Mouse (Mus musculus) E14TG2a.4 (cell line): ENCODE data around the gene Shisa4.

Source experiments
- CTCF ChIP-seq: conservative IDR thresholded peaks from 2 replicates; pipeline ENCODE4 v1.5.1; 2014; ENCODE audit warnings: low read length
- NANOG ChIP-seq: IDR thresholded peaks from 2 replicates; pipeline ENCODE4 v1.6.1; 2014; ENCODE audit warnings: borderline replicate concordance, low read length, mixed read lengths
- POU5F1 ChIP-seq: IDR thresholded peaks from 2 replicates; pipeline ENCODE4 v1.6.1; 2014; ENCODE audit warnings: low read length, borderline replicate concordance

GRCm38 (mm10) chr1:135328368-135328767, 46.7 kb downstream of the Shisa4 start:
- TF ChIP-seq CTCF (no peak), NANOG (no peak), POU5F1 (no peak)
